14 mouse cellular contexts compared by ENCODE assay signal in the genomic region with DNA sequence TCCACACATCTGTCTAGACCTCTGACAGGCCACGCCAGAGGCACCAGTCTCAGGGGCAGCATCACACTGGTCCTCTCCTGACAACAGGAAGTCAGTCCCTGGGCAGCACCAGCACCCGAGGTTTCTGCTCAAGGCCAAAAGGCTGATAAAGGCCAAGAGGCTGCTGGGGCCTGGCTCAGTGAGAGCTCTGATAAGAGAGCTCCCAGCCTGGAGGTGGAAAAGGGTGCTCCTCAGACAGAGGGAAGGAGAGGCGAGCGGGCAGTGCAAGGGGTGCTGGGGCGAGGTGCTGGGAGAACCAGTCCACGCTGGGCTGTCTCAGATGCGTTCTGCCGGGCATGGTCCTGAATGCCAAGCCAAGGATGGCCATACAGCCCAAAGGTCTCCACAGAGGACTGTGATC. TPM values are rescaled to one million over a fixed set of nuclear protein-coding genes. Genes with fewer than 3 reads are reported as not detected.
DNase-seq lines count a peak whose midpoint lies in the region; ATAC-seq and TF ChIP-seq lines count a peak whose summit lies in the region.
"Had no signal": no experiment of that assay in that cellular context is flagged by ENCODE, and none has a peak within 500 bp of the region (broad histone marks: within the 10 kb centered on the region; RNA-seq: fewer than 3 reads in every experiment).

No protein-coding gene starts in this region.

- no peak for DNase-seq in heart, postnatal 14 days
- DNase-seq in MEL (ENCODE audit: low read depth, low spot score) = peak; percentile 66
- peak; percentile 63 for DNase-seq in liver, postnatal 0 days
- DNase-seq in cerebellum, adult 8-10 months = no peak
- DNase-seq: cerebellum, postnatal 36 days; kidney, postnatal 36 days had no signal

- no peak overlapping the region for H3K4me3 ChIP-seq in heart, embryonic 16.5 days (ENCODE audit: low read length)
- H3K4me3 ChIP-seq in MEL (ENCODE audit: control insufficient read depth in 1 of 2, insufficient read depth in 1 of 2, low read depth in 2 of 2, low read length in 2 of 2) = no peak overlapping the region
- no peak overlapping the region for H3K4me3 ChIP-seq in liver, postnatal 0 days (ENCODE audit: low read depth, low read length)
- no peak overlapping the region for H3K4me3 ChIP-seq in midbrain, embryonic 16.5 days (ENCODE audit: low read depth, low read length)
- no peak overlapping the region for H3K4me3 ChIP-seq in hindbrain, embryonic 16.5 days (ENCODE audit: low read length)
- H3K4me3 ChIP-seq: embryonic facial prominence, embryonic 15.5 days; midbrain, embryonic 12.5 days had no signal

- no peak for TF ChIP-seq RAD21 in MEL (IDR thresholded peaks at IDR 0.05; ENCODE audit: low read depth, low read length)

- no peaks in the 10 kb centered on the region for H3K27me3 ChIP-seq in heart, embryonic 16.5 days (ENCODE audit: control insufficient read depth, insufficient read depth, low read length)
- H3K27me3 ChIP-seq in MEL (ENCODE audit: control insufficient read depth in 1 of 2, insufficient read depth in 2 of 2, low read length in 2 of 2) = no peaks in the 10 kb centered on the region
- H3K27me3 ChIP-seq in liver, postnatal 0 days (ENCODE audit: insufficient read depth, low read length) = no peaks in the 10 kb centered on the region
- H3K27me3 ChIP-seq in midbrain, embryonic 16.5 days (ENCODE audit: control insufficient read depth, insufficient read depth, low read depth, low read length) = no peaks in the 10 kb centered on the region
- H3K27me3 ChIP-seq in hindbrain, embryonic 16.5 days (replicated peaks; ENCODE audit: control insufficient read depth, insufficient read depth, low read length) = no peaks in the 10 kb centered on the region
- H3K27me3 ChIP-seq: CH12.LX; embryonic facial prominence, embryonic 15.5 days; midbrain, embryonic 12.5 days had no signal

- peaks cover 46% of the 10 kb centered on the region for H3K79me2 ChIP-seq in MEL (ENCODE audit: control insufficient read depth, insufficient read depth, low read length, poor library complexity)

- no peak for TF ChIP-seq POLR2A in MEL (IDR thresholded peaks at IDR 0.05; ENCODE audit: control insufficient read depth in 1 of 2, insufficient read depth in 1 of 2, low read depth in 1 of 2, low read length in 2 of 2, poor library complexity in 1 of 2)

- peaks cover 25% of the 10 kb centered on the region for H3K4me1 ChIP-seq in heart, embryonic 16.5 days (ENCODE audit: control insufficient read depth, insufficient read depth, low read length)
- H3K4me1 ChIP-seq in MEL (ENCODE audit: control insufficient read depth in 1 of 2, insufficient read depth in 2 of 2, low read length in 2 of 2) = peaks cover 3 to 19% of the 10 kb centered on the region in 2 experiments
- H3K4me1 ChIP-seq in liver, postnatal 0 days (ENCODE audit: insufficient read depth) = peaks cover 36% of the 10 kb centered on the region
- H3K4me1 ChIP-seq in midbrain, embryonic 16.5 days (ENCODE audit: control insufficient read depth, insufficient read depth, low read length) = peaks cover 5% of the 10 kb centered on the region; the same call in 1 of the 2 replicates
- peaks cover 11% of the 10 kb centered on the region; the same call in 1 of the 2 replicates for H3K4me1 ChIP-seq in hindbrain, embryonic 16.5 days (ENCODE audit: control insufficient read depth, insufficient read depth, low read depth, low read length)

- no peaks in the 10 kb centered on the region for H3K9me3 ChIP-seq in heart, embryonic 16.5 days (replicated peaks; ENCODE audit: control insufficient read depth, low read length)
- H3K9me3 ChIP-seq in MEL (replicated peaks; ENCODE audit: insufficient read depth, low read length) = no peaks in the 10 kb centered on the region
- H3K9me3 ChIP-seq in liver, postnatal 0 days (ENCODE audit: low read length) = no peaks in the 10 kb centered on the region
- no peaks in the 10 kb centered on the region for H3K9me3 ChIP-seq in midbrain, embryonic 16.5 days (replicated peaks; ENCODE audit: control insufficient read depth, low read length, poor library complexity, severe bottlenecking)
- H3K9me3 ChIP-seq in hindbrain, embryonic 16.5 days (ENCODE audit: control insufficient read depth, low read length) = no peaks in the 10 kb centered on the region
- H3K9me3 ChIP-seq: embryonic facial prominence, embryonic 15.5 days; midbrain, embryonic 12.5 days had no signal

- H3K9ac ChIP-seq in heart, embryonic 16.5 days (ENCODE audit: low read length) = peak overlapping the region; percentile 15; the same call in 1 of the 2 replicates
- H3K9ac ChIP-seq in MEL (ENCODE audit: control insufficient read depth, low read depth, low read length, poor library complexity, severe bottlenecking) = no peak overlapping the region
- peak overlapping the region; percentile 51; the same call in 1 of the 2 replicates for H3K9ac ChIP-seq in liver, postnatal 0 days (replicated peaks)
- no peak overlapping the region for H3K9ac ChIP-seq in midbrain, embryonic 16.5 days (ENCODE audit: low read depth, low read length)
- no peak overlapping the region for H3K9ac ChIP-seq in hindbrain, embryonic 16.5 days (ENCODE audit: low read depth, low read length)
- H3K9ac ChIP-seq: embryonic facial prominence, embryonic 15.5 days; midbrain, embryonic 12.5 days had no signal

- ATAC-seq in heart, embryonic 16.5 days (replicated peaks; ENCODE audit: extremely low read depth, insufficient read depth, low FRiP score) = no peak
- peak; percentile 81 for ATAC-seq in erythroblast, adult 5-6 weeks (replicated peaks; ENCODE audit: low FRiP score, poor library complexity, severe bottlenecking)
- peak; percentile 86 for ATAC-seq in liver, postnatal 0 days
- ATAC-seq in midbrain, embryonic 16.5 days = no peak
- no peak for ATAC-seq in hindbrain, embryonic 16.5 days

- intact Hi-C loops in heart, postnatal 14 days (cut with DNase I) = loop anchor here (10.0 kb wide), 1 partner anchor 179 kb away; no protein-coding TSS in a partner anchor

- no peak for TF ChIP-seq CTCF in MEL (IDR thresholded peaks at IDR 0.05 in 2 of 3, conservative IDR thresholded peaks at IDR 0.05 in 1 of 3; ENCODE audit: control insufficient read depth in 1 of 3, insufficient read depth in 1 of 3, low read depth in 2 of 3, low read length in 3 of 3, poor library complexity in 1 of 3, severe bottlenecking in 1 of 3)
- TF ChIP-seq CTCF in liver, postnatal 0 days (IDR thresholded peaks at IDR 0.05; ENCODE audit: low read depth) = no peak

- peak in 1 of 2 experiments; percentile 38; a peak in 2 of 4 replicates for TF ChIP-seq EP300 in MEL (IDR thresholded peaks at IDR 0.05; ENCODE audit: low read depth in 1 of 2, low read length in 2 of 2)
- peak; percentile 70; the same call in 1 of the 2 replicates for TF ChIP-seq EP300 in liver, postnatal 0 days (IDR thresholded peaks at IDR 0.05; ENCODE audit: low read depth)

- H3K36me3 ChIP-seq in heart, embryonic 16.5 days (ENCODE audit: control insufficient read depth, insufficient read depth) = peaks cover 11% of the 10 kb centered on the region
- peaks cover 3 to 11% of the 10 kb centered on the region in 2 experiments; a peak in 3 of 4 replicates for H3K36me3 ChIP-seq in MEL (ENCODE audit: control insufficient read depth in 1 of 2, insufficient read depth in 2 of 2, low read length in 2 of 2)
- H3K36me3 ChIP-seq in liver, postnatal 0 days (replicated peaks; ENCODE audit: insufficient read depth, low read length) = peaks cover 27% of the 10 kb centered on the region
- peaks cover 12% of the 10 kb centered on the region; the same call in 1 of the 2 replicates for H3K36me3 ChIP-seq in midbrain, embryonic 16.5 days (ENCODE audit: control insufficient read depth, insufficient read depth, low read length)
- peaks cover 9% of the 10 kb centered on the region for H3K36me3 ChIP-seq in hindbrain, embryonic 16.5 days (ENCODE audit: control insufficient read depth, insufficient read depth, low read length)

- H3K4me2 ChIP-seq in heart, embryonic 16.5 days (ENCODE audit: low read depth, low read length) = 0 out of 2 replicates have a peak overlapping the region, but pooled peaks have one; percentile 6
- H3K4me2 ChIP-seq in liver, postnatal 0 days (ENCODE audit: low read depth, low read length) = peak overlapping the region; percentile 67
- H3K4me2 ChIP-seq in midbrain, embryonic 16.5 days (ENCODE audit: low read length) = no peak overlapping the region
- no peak overlapping the region for H3K4me2 ChIP-seq in hindbrain, embryonic 16.5 days (ENCODE audit: low read length)
- H3K4me2 ChIP-seq: embryonic facial prominence, embryonic 15.5 days; midbrain, embryonic 12.5 days had no signal

- 54% methylated on average over 8 of the region's 8 CpGs for WGBS in heart, embryonic 16.5 days
- WGBS in liver, postnatal 0 days (ENCODE audit: insufficient replicate concordance) = 53% methylated on average over 8 of the region's 8 CpGs
- 91% methylated on average over 8 of the region's 8 CpGs for WGBS in midbrain, embryonic 16.5 days
- WGBS in hindbrain, embryonic 16.5 days = 90% methylated on average over 8 of the region's 8 CpGs

- no peak overlapping the region for H3K27ac ChIP-seq in heart, embryonic 16.5 days (ENCODE audit: low read length)
- H3K27ac ChIP-seq in MEL (ENCODE audit: control insufficient read depth, low read depth, low read length) = no peak overlapping the region
- peak overlapping the region; percentile 78 for H3K27ac ChIP-seq in liver, postnatal 0 days (ENCODE audit: low read depth)
- no peak overlapping the region for H3K27ac ChIP-seq in midbrain, embryonic 16.5 days (ENCODE audit: low read length)
- no peak overlapping the region for H3K27ac ChIP-seq in hindbrain, embryonic 16.5 days (ENCODE audit: low read depth, low read length)
- H3K27ac ChIP-seq: embryonic facial prominence, embryonic 15.5 days; midbrain, embryonic 12.5 days had no signal

RNA-seq across cellular contexts. Expression of gene Rexo1, which starts 7.8 kb away (rescaled TPM):
- polyA plus RNA-seq in heart, embryonic 16.5 days (2015; fragmentation: Nextera tagmentation; extraction: Ambion mirVana) = 15.0 and 16.5 TPM in 2 replicates
- total RNA-seq in heart, postnatal 14 days (2021) = 10 to 100 TPM; 14.2 to 18.1 TPM
- total RNA-seq in MEL (2012; rRNA removed) = 14.3 and 14.7 TPM in 2 replicates
- polyA plus RNA-seq in MEL (2012; ENCODE audit: insufficient read depth in 1 of 2, insufficient read length in 2 of 2, low read depth in 1 of 2, low replicate concordance in 2 of 2, missing spikeins in 1 of 2) = 10 to 100 TPM in 1 of 2 experiments, not detected in 1; 54.6 TPM
- total RNA-seq in erythroblast, adult 5-6 weeks (2015; ENCODE audit: low replicate concordance) = 18.0 and 20.2 TPM in 2 replicates
- 10.7 and 12.0 TPM in 2 replicates for total RNA-seq in erythroblast, adult 5-6 weeks (2017; ENCODE audit: low replicate concordance)
- polyA plus RNA-seq in liver, postnatal 0 days (2015; fragmentation: Nextera tagmentation; extraction: Ambion mirVana) = 7.4 and 8.1 TPM in 2 replicates
- polyA plus RNA-seq in midbrain, embryonic 16.5 days (2015; fragmentation: Nextera tagmentation; extraction: Ambion mirVana) = 26.9 and 27.6 TPM in 2 replicates
- polyA plus RNA-seq in hindbrain, embryonic 16.5 days (2015; fragmentation: Nextera tagmentation; extraction: Ambion mirVana) = 25.8 and 26.5 TPM in 2 replicates

RNA-seq across cellular contexts. Expression of gene Atp8b3, which starts 14.7 kb away (rescaled TPM):
- 0.03 and 0.04 TPM in 2 replicates for polyA plus RNA-seq in heart, embryonic 16.5 days (2015; fragmentation: Nextera tagmentation; extraction: Ambion mirVana)
- total RNA-seq in heart, postnatal 14 days (2021) = not detected
- 0.03 TPM in 1 of 2 replicates, not detected in the other for total RNA-seq in MEL (2012; rRNA removed)
- polyA plus RNA-seq in MEL (2012; ENCODE audit: insufficient read depth in 1 of 2, insufficient read length in 2 of 2, low read depth in 1 of 2, low replicate concordance in 2 of 2, missing spikeins in 1 of 2) = under 1 TPM in 1 of 2 experiments, not detected in 1; 0.13 TPM
- total RNA-seq in erythroblast, adult 5-6 weeks (2015; ENCODE audit: low replicate concordance) = not detected in 2 replicates
- total RNA-seq in erythroblast, adult 5-6 weeks (2017; ENCODE audit: low replicate concordance) = 0.43 TPM in 1 of 2 replicates, not detected in the other
- not detected in 2 replicates for polyA plus RNA-seq in liver, postnatal 0 days (2015; fragmentation: Nextera tagmentation; extraction: Ambion mirVana)
- polyA plus RNA-seq in midbrain, embryonic 16.5 days (2015; fragmentation: Nextera tagmentation; extraction: Ambion mirVana) = 1.1 and 1.4 TPM in 2 replicates
- polyA plus RNA-seq in hindbrain, embryonic 16.5 days (2015; fragmentation: Nextera tagmentation; extraction: Ambion mirVana) = 1.5 and 1.6 TPM in 2 replicates
- total RNA-seq: heart, adult 8-10 months had no signal

RNA-seq across cellular contexts. Expression of gene Klf16, which starts 23.5 kb away (rescaled TPM):
- polyA plus RNA-seq in heart, embryonic 16.5 days (2015; fragmentation: Nextera tagmentation; extraction: Ambion mirVana) = 5.8 and 6.0 TPM in 2 replicates
- total RNA-seq in heart, postnatal 14 days (2021) = 1 to 10 TPM; 4.5 to 4.7 TPM
- 30.0 and 37.1 TPM in 2 replicates for total RNA-seq in MEL (2012; rRNA removed)
- 10 to 100 TPM in 1 of 2 experiments, not detected in 1; 51.1 TPM for polyA plus RNA-seq in MEL (2012; ENCODE audit: insufficient read depth in 1 of 2, insufficient read length in 2 of 2, low read depth in 1 of 2, low replicate concordance in 2 of 2, missing spikeins in 1 of 2)
- total RNA-seq in erythroblast, adult 5-6 weeks (2015; ENCODE audit: low replicate concordance) = 0.96 and 1.0 TPM in 2 replicates
- 2.3 and 4.2 TPM in 2 replicates for total RNA-seq in erythroblast, adult 5-6 weeks (2017; ENCODE audit: low replicate concordance)
- polyA plus RNA-seq in liver, postnatal 0 days (2015; fragmentation: Nextera tagmentation; extraction: Ambion mirVana) = 6.1 and 6.5 TPM in 2 replicates
- 4.9 and 5.5 TPM in 2 replicates for polyA plus RNA-seq in midbrain, embryonic 16.5 days (2015; fragmentation: Nextera tagmentation; extraction: Ambion mirVana)
- polyA plus RNA-seq in hindbrain, embryonic 16.5 days (2015; fragmentation: Nextera tagmentation; extraction: Ambion mirVana) = 5.1 and 5.8 TPM in 2 replicates

RNA-seq across cellular contexts. Expression of gene Abhd17a, which starts 36.6 kb away (rescaled TPM):
- 79.5 and 91.7 TPM in 2 replicates for polyA plus RNA-seq in heart, embryonic 16.5 days (2015; fragmentation: Nextera tagmentation; extraction: Ambion mirVana)
- 10 to 100 TPM; 73.0 to 75.1 TPM for total RNA-seq in heart, postnatal 14 days (2021)
- total RNA-seq in MEL (2012; rRNA removed) = 89.6 and 98.5 TPM in 2 replicates
- polyA plus RNA-seq in MEL (2012; ENCODE audit: insufficient read depth in 1 of 2, insufficient read length in 2 of 2, low read depth in 1 of 2, low replicate concordance in 2 of 2, missing spikeins in 1 of 2) = 100 to 1,000 TPM in 1 of 2 experiments, 10 to 100 TPM in 1; 96.2 to 136 TPM
- 23.6 and 66.1 TPM in 2 replicates for total RNA-seq in erythroblast, adult 5-6 weeks (2015; ENCODE audit: low replicate concordance)
- total RNA-seq in erythroblast, adult 5-6 weeks (2017; ENCODE audit: low replicate concordance) = 2.0 and 7.7 TPM in 2 replicates
- polyA plus RNA-seq in liver, postnatal 0 days (2015; fragmentation: Nextera tagmentation; extraction: Ambion mirVana) = 50.2 and 59.3 TPM in 2 replicates
- 97.0 and 108 TPM in 2 replicates for polyA plus RNA-seq in midbrain, embryonic 16.5 days (2015; fragmentation: Nextera tagmentation; extraction: Ambion mirVana)
- 127 and 130 TPM in 2 replicates for polyA plus RNA-seq in hindbrain, embryonic 16.5 days (2015; fragmentation: Nextera tagmentation; extraction: Ambion mirVana)

RNA-seq across cellular contexts. Expression of gene Scamp4, which starts 49.1 kb away (rescaled TPM):
- 60.1 and 68.4 TPM in 2 replicates for polyA plus RNA-seq in heart, embryonic 16.5 days (2015; fragmentation: Nextera tagmentation; extraction: Ambion mirVana)
- 10 to 100 TPM; 19.8 to 23.5 TPM for total RNA-seq in heart, postnatal 14 days (2021)
- 34.2 and 36.5 TPM in 2 replicates for total RNA-seq in MEL (2012; rRNA removed)
- 100 to 1,000 TPM in 1 of 2 experiments, not detected in 1; 140 TPM for polyA plus RNA-seq in MEL (2012; ENCODE audit: insufficient read depth in 1 of 2, insufficient read length in 2 of 2, low read depth in 1 of 2, low replicate concordance in 2 of 2, missing spikeins in 1 of 2)
- total RNA-seq in erythroblast, adult 5-6 weeks (2015; ENCODE audit: low replicate concordance) = 7.3 and 14.0 TPM in 2 replicates
- total RNA-seq in erythroblast, adult 5-6 weeks (2017; ENCODE audit: low replicate concordance) = 2.6 and 3.1 TPM in 2 replicates
- polyA plus RNA-seq in liver, postnatal 0 days (2015; fragmentation: Nextera tagmentation; extraction: Ambion mirVana) = 27.5 and 29.2 TPM in 2 replicates
- 61.2 and 64.3 TPM in 2 replicates for polyA plus RNA-seq in midbrain, embryonic 16.5 days (2015; fragmentation: Nextera tagmentation; extraction: Ambion mirVana)
- polyA plus RNA-seq in hindbrain, embryonic 16.5 days (2015; fragmentation: Nextera tagmentation; extraction: Ambion mirVana) = 73.6 and 80.8 TPM in 2 replicates

Comparison
In these comparisons a context has a peak if more than half of its experiments do, and no peak if none do; other contexts are left out.
1. ATAC-seq: peak in erythroblast, adult 5-6 weeks (single experiment) and liver, postnatal 0 days (single experiment); none in heart, embryonic 16.5 days (single experiment), midbrain, embryonic 16.5 days (single experiment) and hindbrain, embryonic 16.5 days (single experiment).
2. H3K4me2 ChIP-seq: peak in heart, embryonic 16.5 days (single experiment) and liver, postnatal 0 days (single experiment); none in midbrain, embryonic 16.5 days (single experiment) and hindbrain, embryonic 16.5 days (single experiment).
3. H3K9ac ChIP-seq: peak in heart, embryonic 16.5 days (single experiment) and liver, postnatal 0 days (single experiment); none in MEL (single experiment), midbrain, embryonic 16.5 days (single experiment) and hindbrain, embryonic 16.5 days (single experiment).
4. DNase-seq: peak in MEL (single experiment) and liver, postnatal 0 days (single experiment); none in heart, postnatal 14 days (0 of 2) and cerebellum, adult 8-10 months (single experiment).